Mouse (Mus musculus) gastrocnemius, postnatal 14 days (tissue): ENCODE measurements around the gene Nln. TPM values are rescaled to one million over a fixed set of nuclear protein-coding genes. Genes with fewer than 3 reads are reported as not detected.

Experiments used
- DNase-seq: peaks from one replicate; pipeline ENCODE4 v3.0.0; 2021; ENCODE audit warnings: mixed read lengths
- intact Hi-C: fragments of 180-260 bp; cut with DNase I; formaldehyde crosslinking; loops from one replicate; pipeline ENCODE4 v1.15.1; 2025; ENCODE audit warnings: low total_unique reads
- total RNA-seq, 2 experiments: library from RNA; stranded (reverse); gene quantifications; 2 replicates each; pipeline ENCODE4 v1.2.3; 2021

The Nln gene
- total RNA-seq, 2 experiments from 2014 or later = 7.4 to 7.5 TPM

DNA sequence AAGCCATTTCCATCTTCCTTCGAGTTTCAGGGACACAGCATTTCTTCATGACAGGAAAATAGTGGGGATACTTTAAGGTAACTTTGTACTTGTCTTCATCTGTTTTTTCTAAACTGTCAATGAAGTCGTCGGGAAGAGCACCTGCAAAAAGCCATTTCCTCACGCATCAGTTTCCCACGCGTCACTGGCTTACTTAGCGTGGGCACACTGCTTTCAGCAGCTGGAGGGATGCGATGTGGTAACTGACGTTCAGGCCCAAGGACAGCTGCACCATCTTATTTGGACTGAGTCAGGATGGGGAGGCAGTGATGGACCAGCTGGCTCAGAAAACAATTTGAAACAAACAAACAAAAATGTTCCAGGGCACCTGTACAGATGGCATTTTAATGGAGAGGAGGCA lies 50.7 kb downstream of the Nln start:
- DNase-seq = no peak
- intact Hi-C loops = no loop called here

DNA sequence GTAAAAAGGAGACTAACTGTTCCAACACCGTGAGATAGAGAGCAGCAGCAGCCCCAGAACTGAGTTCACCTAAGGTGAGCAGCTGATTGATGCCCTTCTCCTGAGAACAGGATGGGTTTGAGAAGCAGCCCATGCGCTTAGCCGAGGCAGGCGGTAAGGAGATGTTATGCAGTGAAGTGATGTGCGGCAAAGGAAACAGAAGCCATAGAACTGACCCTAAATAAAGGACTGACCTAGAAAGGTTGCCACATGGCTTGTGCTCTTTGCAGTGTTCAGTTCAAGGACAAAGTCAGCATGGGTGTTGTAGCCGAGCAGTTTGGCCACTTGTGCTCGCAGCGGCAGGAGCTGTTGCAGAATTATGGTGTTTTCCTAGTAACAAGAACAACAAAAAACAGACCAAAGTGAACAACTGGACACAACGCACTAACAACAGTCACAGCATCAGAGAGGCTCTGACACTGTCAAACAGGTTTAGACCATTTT lies 57.1 kb downstream of the Nln start:
- intact Hi-C loops = no loop called here
- no peak for DNase-seq

- intact Hi-C loops = loop anchor here (5.0 to 10.0 kb wide), 2 partner anchors 124 to 192 kb away; partner anchors contain the start of gene Erbin
These were observed 60.6 kb downstream of the Nln start for GRCm38 (mm10) chr13:104048835-104049234.

GRCm38 (mm10) chr13:104045108-104045507 lies 64.3 kb downstream of the Nln start:
- intact Hi-C loops = loop anchor here (5.0 to 10.0 kb wide), 2 partner anchors 120 to 188 kb away; partner anchors contain the start of gene Erbin
- no peak for DNase-seq

More at GRCm38 (mm10) chr13:104048835-104049234, 60.6 kb downstream of the Nln start:
- no peak for DNase-seq

DNA sequence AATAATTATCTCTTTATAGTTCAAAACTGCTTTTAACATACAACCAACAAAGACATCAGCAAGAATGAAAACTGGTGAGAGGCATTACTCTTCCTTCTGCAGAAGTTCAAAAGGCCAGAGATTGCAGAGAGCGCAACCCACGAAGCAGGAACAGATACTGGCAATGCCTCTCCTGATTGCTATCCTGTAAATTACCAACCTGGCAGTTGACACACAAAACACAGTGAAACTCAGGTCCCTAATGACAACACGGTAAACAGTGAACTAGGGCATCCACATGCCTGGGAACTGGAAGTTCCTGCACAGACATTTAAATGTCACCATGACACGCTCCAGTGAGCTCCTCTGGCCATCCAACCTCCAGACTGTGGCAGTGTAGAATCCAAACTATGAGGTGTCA lies 65.1 kb downstream of the Nln start:
- intact Hi-C loops = loop anchor here (10.0 kb wide), 1 partner anchor 120 kb away; the partner anchor contains the start of gene Erbin
- DNase-seq = no peak

DNA sequence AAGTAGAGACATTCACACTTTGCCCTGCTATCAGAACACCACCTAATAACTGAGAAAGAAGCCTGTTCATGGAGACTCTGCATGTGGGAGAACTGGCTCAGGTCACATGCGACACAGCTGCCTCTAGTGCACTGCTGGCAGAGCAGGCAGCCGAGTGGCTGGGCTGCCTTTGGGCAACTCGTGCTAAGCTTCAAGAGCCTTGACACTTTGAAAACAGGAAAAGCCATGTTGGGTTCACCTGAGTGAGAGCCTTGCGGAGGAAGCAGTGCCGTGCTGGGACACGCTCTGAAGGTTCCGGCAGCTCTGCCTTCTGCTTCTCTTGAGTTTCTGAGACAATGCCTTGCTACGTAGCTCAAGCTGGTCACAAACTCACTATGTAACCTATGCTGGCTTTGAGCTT lies 66.7 kb downstream of the Nln start:
- DNase-seq = no peak
- intact Hi-C loops = loop anchor here (10.0 kb wide), 1 partner anchor 118 kb away; the partner anchor contains the start of gene Erbin

- intact Hi-C loops = loop anchor here (10.0 kb wide), 1 partner anchor 117 kb away; the partner anchor contains the start of gene Erbin
- no peak for DNase-seq
These were observed 67.9 kb downstream of the Nln start for GRCm38 (mm10) chr13:104041481-104041880.

DNA sequence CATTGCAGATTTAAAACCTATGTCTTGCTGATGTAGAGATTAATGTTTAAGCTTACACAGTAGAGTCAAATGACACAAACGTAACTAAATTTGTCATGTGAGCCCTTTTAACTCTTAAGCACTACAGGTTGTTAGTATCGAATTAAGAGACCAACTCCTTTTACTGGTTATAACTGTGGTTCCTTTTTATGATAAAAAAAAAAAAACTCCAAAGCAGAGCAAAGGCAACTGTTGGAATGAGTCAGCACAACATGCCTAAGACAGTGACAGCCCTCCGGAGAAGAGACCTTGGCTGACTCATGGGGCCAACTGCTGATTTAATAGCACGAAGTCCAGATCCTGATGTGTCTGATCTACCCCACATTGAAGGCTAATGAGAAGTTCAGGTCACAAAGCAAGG lies 68.5 kb downstream of the Nln start:
- intact Hi-C loops = loop anchor here (10.0 kb wide), 1 partner anchor 116 kb away; the partner anchor contains the start of gene Erbin
- no peak for DNase-seq

- intact Hi-C loops = loop anchor here (10.0 kb wide), 1 partner anchor 115 kb away; the partner anchor contains the start of gene Erbin
- no peak for DNase-seq
These were observed 69.6 kb downstream of the Nln start for GRCm38 (mm10) chr13:104039861-104040260.

DNA sequence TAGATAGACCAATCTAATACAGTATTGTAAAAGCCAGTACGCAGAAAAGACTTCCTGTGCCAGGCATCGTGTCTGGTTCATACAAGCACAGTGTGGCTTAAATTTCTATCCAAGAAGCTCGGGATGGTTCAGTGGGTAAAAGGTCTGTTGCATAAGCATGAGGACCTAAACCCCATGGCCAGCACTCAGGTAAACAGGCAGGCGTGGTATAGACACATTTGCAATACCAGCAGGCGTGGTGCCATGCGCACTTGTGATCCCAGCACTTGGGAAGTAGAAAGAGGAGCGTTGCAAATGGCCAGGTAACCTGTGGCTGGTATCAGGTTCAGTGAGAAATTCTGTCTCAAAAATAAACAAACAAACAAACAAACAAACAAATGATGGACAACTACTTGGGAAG lies 70.5 kb downstream of the Nln start:
- no peak for DNase-seq
- intact Hi-C loops = no loop called here

- no peak for DNase-seq
- intact Hi-C loops = no loop called here
These were observed 71.1 kb downstream of the Nln start for GRCm38 (mm10) chr13:104038358-104038757.

DNA sequence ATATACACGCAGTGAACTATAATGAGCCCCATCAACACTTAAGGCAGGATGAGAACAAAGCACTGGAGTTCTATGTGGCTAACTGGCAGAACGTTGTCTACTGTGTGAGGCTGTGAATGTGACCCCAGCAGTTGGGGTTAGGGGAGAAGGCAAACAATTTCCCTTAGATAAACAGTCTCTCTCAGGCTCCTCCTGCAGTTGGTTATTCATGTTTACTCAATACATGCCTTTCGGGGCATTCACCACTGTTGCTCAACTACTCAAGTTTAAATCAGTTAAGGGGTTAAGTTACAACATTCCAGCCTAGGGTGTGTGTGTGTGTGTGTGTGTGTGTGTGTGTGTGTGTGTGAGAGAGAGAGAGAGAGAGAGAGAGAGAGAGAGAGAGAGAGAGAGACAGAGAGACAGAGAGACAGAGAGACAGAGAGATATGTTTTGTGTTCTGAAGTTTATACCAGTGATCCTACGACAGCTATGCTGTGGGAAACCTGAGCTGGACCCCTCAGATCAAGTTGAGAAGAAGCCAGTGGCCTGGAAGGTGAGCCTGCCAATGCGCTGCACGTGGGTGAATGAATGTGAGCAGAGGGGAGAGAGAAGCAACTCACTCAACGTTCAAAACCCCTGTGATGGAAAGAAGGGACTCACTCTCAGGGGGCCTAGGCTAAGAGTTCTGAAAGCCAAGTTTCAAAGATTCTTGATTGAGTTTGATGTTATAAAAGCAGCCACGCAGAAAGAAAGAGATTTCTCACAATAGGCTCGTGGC lies 71.7 kb downstream of the Nln start:
- no peak for DNase-seq
- intact Hi-C loops = no loop called here

GRCm38 (mm10) chr13:104036494-104037290 lies 72.7 kb downstream of the Nln start:
- peak; percentile 32 for DNase-seq
- intact Hi-C loops = no loop called here

- intact Hi-C loops = no loop called here
- no peak for DNase-seq
These were observed 73.8 kb downstream of the Nln start for GRCm38 (mm10) chr13:104035651-104036050.

- intact Hi-C loops = no loop called here
- peak; percentile 34 for DNase-seq
These were observed 74.6 kb downstream of the Nln start for GRCm38 (mm10) chr13:104034854-104035253.

- intact Hi-C loops = no loop called here
- no peak for DNase-seq
These were observed 76.7 kb downstream of the Nln start for GRCm38 (mm10) chr13:104032620-104033133.

GRCm38 (mm10) chr13:104031821-104032331 lies 77.5 kb downstream of the Nln start:
- peak; percentile 32 for DNase-seq

GRCm38 (mm10) chr13:104030956-104031355 lies 78.5 kb downstream of the Nln start:
- DNase-seq = no peak
- intact Hi-C loops = no loop called here

More at GRCm38 (mm10) chr13:104031821-104032331, 77.5 kb downstream of the Nln start:
- intact Hi-C loops = no loop called here

- DNase-seq = no peak
- intact Hi-C loops = no loop called here
These were observed 79.9 kb downstream of the Nln start for GRCm38 (mm10) chr13:104029511-104029910.

- intact Hi-C loops = no loop called here
- DNase-seq = no peak
These were observed 80.3 kb downstream of the Nln start for GRCm38 (mm10) chr13:104029089-104029488.
